Mouse (Mus musculus): ENCODE results near the gene Psmb2.

- TF ChIP-seq CTCF (IDR thresholded peaks at IDR 0.05; ENCODE audit: borderline replicate concordance, control insufficient read depth, extremely low read depth, insufficient read depth, low read length, poor library complexity) (no peak), POLR2A (IDR thresholded peaks at IDR 0.05; ENCODE audit: control insufficient read depth, extremely low read depth, insufficient read depth, low read length, poor library complexity) (no peak)
These were observed 75.2 kb downstream of the Psmb2 start for GRCm38 (mm10) chr4:126752608-126753141.

All from thymus, adult 2 months (tissue).